Mouse (Mus musculus): ENCODE measurements around the gene Kdm1b. TPM values are rescaled to one million over a fixed set of nuclear protein-coding genes. Genes with fewer than 3 reads are reported as not detected.

Kdm1b gene
- polyA plus RNA-seq, 1 experiment: 11.4 TPM

GRCm38 (mm10) chr13:47056781-47057180, 13.5 kb downstream of the Kdm1b start:
- DNase-seq: no peak
- no peak overlapping the region for H3K4me3 ChIP-seq (ENCODE audit: insufficient read depth, low read depth, low read length)
- no peaks in the 10 kb centered on the region; the same call in none of the 2 replicates for H3K36me3 ChIP-seq (ENCODE audit: control insufficient read depth, insufficient read depth, low read length)
- H3K27me3 ChIP-seq (replicated peaks; ENCODE audit: control insufficient read depth, insufficient read depth, low read length): no peaks in the 10 kb centered on the region
- no peak overlapping the region for H3K27ac ChIP-seq (ENCODE audit: insufficient read depth, low read depth, low read length)
- TF ChIP-seq CTCF (conservative IDR thresholded peaks at IDR 0.05; ENCODE audit: insufficient read depth, insufficient read length, low read depth, low read length) (no peak), POLR2A (IDR thresholded peaks at IDR 0.05; ENCODE audit: low read depth, low read length) (no peak)
- H3K4me1 ChIP-seq (ENCODE audit: control insufficient read depth, insufficient read depth, low read length): no peaks in the 10 kb centered on the region
- WGBS: 91% methylated on average over 5 of the region's 5 CpGs

DNA sequence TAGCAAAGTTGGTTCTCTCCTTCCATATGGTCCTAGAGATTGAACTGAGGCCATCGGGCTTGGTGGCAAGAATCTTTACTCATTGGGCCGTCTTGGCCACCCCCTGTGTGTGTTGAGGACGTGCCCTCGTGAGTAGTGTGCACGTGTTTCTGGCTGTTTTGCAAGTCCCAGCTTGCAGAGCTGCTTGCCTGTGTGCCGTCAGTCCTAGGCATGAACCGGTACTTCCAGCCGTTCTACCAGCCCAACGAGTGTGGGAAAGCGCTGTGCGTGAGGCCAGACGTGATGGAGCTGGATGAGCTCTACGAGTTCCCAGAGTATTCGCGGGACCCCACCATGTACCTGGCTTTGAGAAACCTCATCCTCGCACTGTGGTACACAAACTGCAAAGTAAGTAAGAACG, 19.5 kb downstream of the Kdm1b start:
- no peak for DNase-seq
- TF ChIP-seq POLR2A (IDR thresholded peaks at IDR 0.05; ENCODE audit: low read depth, low read length) (no peak), CTCF (conservative IDR thresholded peaks at IDR 0.05; ENCODE audit: insufficient read depth, insufficient read length, low read depth, low read length) (no peak)
- H3K27me3 ChIP-seq (replicated peaks; ENCODE audit: control insufficient read depth, insufficient read depth, low read length): no peaks in the 10 kb centered on the region
- no peak overlapping the region for H3K4me3 ChIP-seq (ENCODE audit: insufficient read depth, low read depth, low read length)
- 97% methylated on average over 17 of the region's 17 CpGs for WGBS
- H3K4me1 ChIP-seq (ENCODE audit: control insufficient read depth, insufficient read depth, low read length): no peaks in the 10 kb centered on the region
- no peaks in the 10 kb centered on the region; the same call in none of the 2 replicates for H3K36me3 ChIP-seq (ENCODE audit: control insufficient read depth, insufficient read depth, low read length)
- H3K27ac ChIP-seq (ENCODE audit: insufficient read depth, low read depth, low read length): no peak overlapping the region

DNA sequence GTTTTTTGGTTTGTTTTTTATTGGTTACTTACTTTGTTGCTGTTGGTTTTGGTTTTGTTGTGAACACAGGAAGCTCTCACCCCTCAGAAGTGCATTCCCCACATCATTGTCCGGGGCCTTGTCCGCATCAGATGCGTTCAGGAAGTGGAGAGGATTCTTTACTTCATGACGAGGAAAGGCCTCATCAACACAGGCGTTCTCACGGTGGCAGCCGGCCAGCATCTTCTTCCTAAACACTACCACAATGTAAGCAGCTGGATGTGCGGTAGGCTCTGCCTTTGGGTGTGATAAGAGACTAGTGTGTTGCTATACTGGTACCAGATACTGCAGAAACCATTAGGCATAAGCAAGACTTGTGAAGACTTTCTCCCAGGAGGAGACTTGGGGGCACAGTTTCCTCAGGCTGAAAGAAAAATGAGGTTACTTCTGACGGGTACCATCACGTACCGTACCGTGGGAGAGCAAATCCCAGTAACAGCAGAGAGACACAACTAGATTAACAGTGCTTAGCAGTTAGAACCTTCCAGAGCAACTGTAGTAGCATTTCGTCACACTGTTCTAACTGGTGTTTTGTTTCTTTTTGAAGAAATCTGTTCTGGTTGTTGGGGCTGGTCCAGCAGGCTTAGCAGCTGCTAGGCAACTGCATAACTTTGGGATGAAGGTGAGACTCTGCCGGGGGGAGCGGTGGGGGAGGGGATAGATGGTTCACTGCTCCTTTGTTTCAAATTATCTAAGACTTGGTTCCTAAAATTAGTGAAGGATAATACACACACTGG, 20.9 kb downstream of the Kdm1b start:
- Histone ChIP-seq H3K4me1 (ENCODE audit: control insufficient read depth, insufficient read depth, low read length) (no peaks in the 10 kb centered on the region), H3K27me3 (replicated peaks; ENCODE audit: control insufficient read depth, insufficient read depth, low read length) (no peaks in the 10 kb centered on the region), H3K4me3 (ENCODE audit: insufficient read depth, low read depth, low read length) (no peak overlapping the region), H3K27ac (ENCODE audit: insufficient read depth, low read depth, low read length) (no peak overlapping the region), H3K36me3 (ENCODE audit: control insufficient read depth, insufficient read depth, low read length) (no peaks in the 10 kb centered on the region; the same call in none of the 2 replicates)
- DNase-seq: no peak
- TF ChIP-seq POLR2A (IDR thresholded peaks at IDR 0.05; ENCODE audit: low read depth, low read length): no peak
- no peak for TF ChIP-seq CTCF (conservative IDR thresholded peaks at IDR 0.05; ENCODE audit: insufficient read depth, insufficient read length, low read depth, low read length)
- 79% methylated on average over 15 of the region's 15 CpGs for WGBS

- Histone ChIP-seq H3K4me3 (ENCODE audit: insufficient read depth, low read depth, low read length) (no peak overlapping the region), H3K27me3 (replicated peaks; ENCODE audit: control insufficient read depth, insufficient read depth, low read length) (no peaks in the 10 kb centered on the region), H3K4me1 (ENCODE audit: control insufficient read depth, insufficient read depth, low read length) (no peaks in the 10 kb centered on the region), H3K36me3 (ENCODE audit: control insufficient read depth, insufficient read depth, low read length) (no peaks in the 10 kb centered on the region; the same call in none of the 2 replicates), H3K27ac (ENCODE audit: insufficient read depth, low read depth, low read length) (no peak overlapping the region)
- WGBS: 95% methylated on average over 10 of the region's 10 CpGs
- TF ChIP-seq CTCF (conservative IDR thresholded peaks at IDR 0.05; ENCODE audit: insufficient read depth, insufficient read length, low read depth, low read length) (no peak), POLR2A (IDR thresholded peaks at IDR 0.05; ENCODE audit: low read depth, low read length) (no peak)
- DNase-seq: no peak
These were observed 23.2 kb downstream of the Kdm1b start for GRCm38 (mm10) chr13:47066516-47066915.

DNA sequence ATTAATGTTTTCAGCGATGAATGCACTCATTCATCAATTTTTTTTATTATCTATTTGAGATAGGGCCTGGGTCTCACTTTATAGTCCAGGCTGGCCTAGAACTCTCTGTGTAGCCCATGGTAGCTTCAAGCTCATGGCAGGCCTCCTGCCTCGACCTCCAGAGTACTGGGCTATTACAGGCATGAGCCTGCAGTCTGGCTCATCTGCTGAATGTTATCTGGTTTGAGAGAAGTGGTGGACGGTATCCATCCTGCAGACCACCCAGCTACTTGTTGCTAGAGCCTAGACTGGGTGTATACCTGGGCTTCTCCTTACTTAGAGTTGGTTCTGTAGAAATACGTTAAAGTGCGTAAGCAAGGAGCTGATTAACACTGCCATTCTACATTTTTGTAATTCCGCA, 23.7 kb downstream of the Kdm1b start:
- no peaks in the 10 kb centered on the region; the same call in none of the 2 replicates for H3K36me3 ChIP-seq (ENCODE audit: control insufficient read depth, insufficient read depth, low read length)

GRCm38 (mm10) chr13:47070329-47071080, 27.2 kb downstream of the Kdm1b start:
- no peaks in the 10 kb centered on the region for H3K4me1 ChIP-seq (ENCODE audit: control insufficient read depth, insufficient read depth, low read length)
- no peaks in the 10 kb centered on the region; the same call in none of the 2 replicates for H3K36me3 ChIP-seq (ENCODE audit: control insufficient read depth, insufficient read depth, low read length)
- TF ChIP-seq POLR2A (IDR thresholded peaks at IDR 0.05; ENCODE audit: low read depth, low read length) (no peak), CTCF (conservative IDR thresholded peaks at IDR 0.05; ENCODE audit: insufficient read depth, insufficient read length, low read depth, low read length) (no peak)
- H3K4me3 ChIP-seq (ENCODE audit: insufficient read depth, low read depth, low read length): no peak overlapping the region
- DNase-seq: no peak
- WGBS: 65% methylated on average over 15 of the region's 15 CpGs
- no peak overlapping the region for H3K27ac ChIP-seq (ENCODE audit: insufficient read depth, low read depth, low read length)
- no peaks in the 10 kb centered on the region for H3K27me3 ChIP-seq (replicated peaks; ENCODE audit: control insufficient read depth, insufficient read depth, low read length)

More for the DNA sequence above, 23.7 kb downstream of the Kdm1b start:
- Histone ChIP-seq H3K4me1 (ENCODE audit: control insufficient read depth, insufficient read depth, low read length) (no peaks in the 10 kb centered on the region), H3K4me3 (ENCODE audit: insufficient read depth, low read depth, low read length) (no peak overlapping the region), H3K27ac (ENCODE audit: insufficient read depth, low read depth, low read length) (no peak overlapping the region), H3K27me3 (replicated peaks; ENCODE audit: control insufficient read depth, insufficient read depth, low read length) (no peaks in the 10 kb centered on the region)
- TF ChIP-seq POLR2A (IDR thresholded peaks at IDR 0.05; ENCODE audit: low read depth, low read length): no peak
- TF ChIP-seq CTCF (conservative IDR thresholded peaks at IDR 0.05; ENCODE audit: insufficient read depth, insufficient read length, low read depth, low read length): no peak
- DNase-seq: no peak
- 95% methylated on average over 6 of the region's 6 CpGs for WGBS

GRCm38 (mm10) chr13:47071871-47072270, 28.6 kb downstream of the Kdm1b start:
- H3K27me3 ChIP-seq (replicated peaks; ENCODE audit: control insufficient read depth, insufficient read depth, low read length): no peaks in the 10 kb centered on the region
- DNase-seq: no peak
- H3K36me3 ChIP-seq (ENCODE audit: control insufficient read depth, insufficient read depth, low read length): no peaks in the 10 kb centered on the region; the same call in none of the 2 replicates
- H3K27ac ChIP-seq (ENCODE audit: insufficient read depth, low read depth, low read length): no peak overlapping the region
- TF ChIP-seq CTCF (conservative IDR thresholded peaks at IDR 0.05; ENCODE audit: insufficient read depth, insufficient read length, low read depth, low read length) (no peak), POLR2A (IDR thresholded peaks at IDR 0.05; ENCODE audit: low read depth, low read length) (no peak)
- H3K4me1 ChIP-seq (ENCODE audit: control insufficient read depth, insufficient read depth, low read length): no peaks in the 10 kb centered on the region
- 84% methylated on average over 13 of the region's 13 CpGs for WGBS
- H3K4me3 ChIP-seq (ENCODE audit: insufficient read depth, low read depth, low read length): no peak overlapping the region
